Comparison of ENCODE assay signal across 9 mouse cellular contexts in genomic region chr8:94997857-94998243, GRCm38 (mm10). TPM values are rescaled to one million over a fixed set of nuclear protein-coding genes. Genes with fewer than 3 reads are reported as not detected.
A peak's percentile ranks its signal among the peaks of the same experiment; 100 is the strongest.
DNase-seq lines count a peak whose midpoint lies in the region; ATAC-seq and TF ChIP-seq lines count a peak whose summit lies in the region.
"Had no signal": no experiment of that assay in that cellular context is flagged by ENCODE, and none has a peak within 500 bp of the region (broad histone marks: within the 10 kb centered on the region; RNA-seq: fewer than 3 reads in every experiment).

No protein-coding gene starts in this region.

- peaks cover 29% of the 10 kb centered on the region for H3K4me1 ChIP-seq in kidney, postnatal 0 days (replicated peaks; ENCODE audit: insufficient read depth, low read length)
- peaks cover 26% of the 10 kb centered on the region for H3K4me1 ChIP-seq in kidney, embryonic 14.5 days (ENCODE audit: control insufficient read depth, insufficient read depth, low read length)
- H3K4me1 ChIP-seq in forebrain, embryonic 11.5 days (replicated peaks; ENCODE audit: control insufficient read depth, insufficient read depth, low read length), result peaks cover 49% of the 10 kb centered on the region
- H3K4me1 ChIP-seq in hindbrain, embryonic 14.5 days (replicated peaks; ENCODE audit: control insufficient read depth, insufficient read depth, low read length), result peaks cover 65% of the 10 kb centered on the region
- peaks cover 77% of the 10 kb centered on the region for H3K4me1 ChIP-seq in neural tube, embryonic 12.5 days

- TF ChIP-seq CTCF in kidney, postnatal 0 days (IDR thresholded peaks at IDR 0.05; ENCODE audit: low read depth), result no peak

- 68% methylated on average over 6 of the region's 6 CpGs for WGBS in kidney, postnatal 0 days
- 72% methylated on average over 6 of the region's 6 CpGs for WGBS in kidney, embryonic 14.5 days
- 76% methylated on average over 6 of the region's 6 CpGs for WGBS in forebrain, embryonic 11.5 days
- WGBS in hindbrain, embryonic 14.5 days, result 34% methylated on average over 6 of the region's 6 CpGs
- WGBS in neural tube, embryonic 12.5 days, result 70% methylated on average over 6 of the region's 6 CpGs

- H3K9me3 ChIP-seq in kidney, postnatal 0 days (replicated peaks; ENCODE audit: low read length), result no peaks in the 10 kb centered on the region
- no peaks in the 10 kb centered on the region for H3K9me3 ChIP-seq in kidney, embryonic 14.5 days (ENCODE audit: control insufficient read depth, low read length)
- H3K9me3 ChIP-seq in forebrain, embryonic 11.5 days (ENCODE audit: control insufficient read depth, low read length), result no peaks in the 10 kb centered on the region
- H3K9me3 ChIP-seq in hindbrain, embryonic 14.5 days (ENCODE audit: control insufficient read depth, low read length), result no peaks in the 10 kb centered on the region
- no peaks in the 10 kb centered on the region for H3K9me3 ChIP-seq in neural tube, embryonic 12.5 days

- H3K36me3 ChIP-seq in kidney, postnatal 0 days (ENCODE audit: insufficient read depth, low read length), result no peaks in the 10 kb centered on the region
- no peaks in the 10 kb centered on the region for H3K36me3 ChIP-seq in kidney, embryonic 14.5 days (ENCODE audit: control insufficient read depth, insufficient read depth, low read length)
- no peaks in the 10 kb centered on the region; the same call in 1 of the 2 replicates for H3K36me3 ChIP-seq in forebrain, embryonic 11.5 days (ENCODE audit: control insufficient read depth, insufficient read depth, low read length)
- H3K36me3 ChIP-seq in hindbrain, embryonic 14.5 days (replicated peaks; ENCODE audit: control insufficient read depth, insufficient read depth), result peaks cover 4% of the 10 kb centered on the region; the same call in 1 of the 2 replicates
- H3K36me3 ChIP-seq in neural tube, embryonic 12.5 days, result peaks cover 6% of the 10 kb centered on the region; the same call in 1 of the 2 replicates

- no peak for DNase-seq in kidney, postnatal 0 days (ENCODE audit: low spot score)
- DNase-seq in forebrain, embryonic 11.5 days (ENCODE audit: low spot score), result no peak
- DNase-seq in hindbrain, embryonic 14.5 days (ENCODE audit: low spot score), result no peak
- no peak for DNase-seq in adrenal gland, adult 8-10 months
- DNase-seq in right cerebral cortex, postnatal 14 days, result no peak
- no peak for DNase-seq in kidney, postnatal 10 days
- DNase-seq: cerebellum, adult 9-11 months had no signal

- no peak overlapping the region for H3K4me3 ChIP-seq in kidney, postnatal 0 days (replicated peaks; ENCODE audit: low read depth, low read length)
- no peak overlapping the region for H3K4me3 ChIP-seq in kidney, embryonic 14.5 days (ENCODE audit: low read length)
- H3K4me3 ChIP-seq in forebrain, embryonic 11.5 days (ENCODE audit: low read depth, low read length), result peak overlapping the region; percentile 59
- H3K4me3 ChIP-seq in hindbrain, embryonic 14.5 days (replicated peaks; ENCODE audit: low read length), result peak overlapping the region; percentile 49
- peak overlapping the region; percentile 62 for H3K4me3 ChIP-seq in neural tube, embryonic 12.5 days

- no peak overlapping the region for H3K9ac ChIP-seq in kidney, postnatal 0 days (ENCODE audit: low read depth, low read length)
- H3K9ac ChIP-seq in kidney, embryonic 14.5 days (ENCODE audit: low read depth, low read length), result no peak overlapping the region
- H3K9ac ChIP-seq in forebrain, embryonic 11.5 days (ENCODE audit: low read length), result peak overlapping the region; percentile 96
- peak overlapping the region; percentile 89 for H3K9ac ChIP-seq in hindbrain, embryonic 14.5 days
- H3K9ac ChIP-seq in neural tube, embryonic 12.5 days, result peak overlapping the region; percentile 92

- H3K4me2 ChIP-seq in kidney, postnatal 0 days (ENCODE audit: low read length), result no peak overlapping the region
- no peak overlapping the region for H3K4me2 ChIP-seq in kidney, embryonic 14.5 days (replicated peaks; ENCODE audit: low read depth, low read length)
- peak overlapping the region; percentile 91 for H3K4me2 ChIP-seq in forebrain, embryonic 11.5 days (ENCODE audit: low read depth, low read length, severe bottlenecking)
- H3K4me2 ChIP-seq in hindbrain, embryonic 14.5 days (replicated peaks), result peak overlapping the region; percentile 80
- peak overlapping the region; percentile 89 for H3K4me2 ChIP-seq in neural tube, embryonic 12.5 days (replicated peaks)

- H3K27me3 ChIP-seq in kidney, postnatal 0 days (ENCODE audit: insufficient read depth, low read length), result no peaks in the 10 kb centered on the region
- no peaks in the 10 kb centered on the region for H3K27me3 ChIP-seq in kidney, embryonic 14.5 days (ENCODE audit: control insufficient read depth, insufficient read depth, low read length)
- no peaks in the 10 kb centered on the region for H3K27me3 ChIP-seq in forebrain, embryonic 11.5 days (ENCODE audit: control insufficient read depth, insufficient read depth, low read length)
- no peaks in the 10 kb centered on the region for H3K27me3 ChIP-seq in hindbrain, embryonic 14.5 days (ENCODE audit: control insufficient read depth, insufficient read depth, low read length)
- H3K27me3 ChIP-seq in neural tube, embryonic 12.5 days (replicated peaks), result no peaks in the 10 kb centered on the region

- ATAC-seq in kidney, postnatal 0 days (replicated peaks; ENCODE audit: low FRiP score, low read depth), result no peak
- ATAC-seq in kidney, embryonic 14.5 days (ENCODE audit: low FRiP score, low TSS enrichment), result no peak
- ATAC-seq in forebrain, embryonic 11.5 days (replicated peaks; ENCODE audit: low FRiP score), result no peak
- no peak for ATAC-seq in hindbrain, embryonic 14.5 days (ENCODE audit: low FRiP score)
- no peak for ATAC-seq in neural tube, embryonic 12.5 days (ENCODE audit: low FRiP score, low read depth)

- peak overlapping the region; percentile 78; the same call in 1 of the 2 replicates for H3K27ac ChIP-seq in kidney, postnatal 0 days
- no peak overlapping the region for H3K27ac ChIP-seq in kidney, embryonic 14.5 days (ENCODE audit: low read depth, low read length)
- H3K27ac ChIP-seq in forebrain, embryonic 11.5 days (ENCODE audit: low read depth, low read length), result 0 out of 2 replicates have a peak overlapping the region, but pooled peaks have one; percentile 12
- H3K27ac ChIP-seq in hindbrain, embryonic 14.5 days, result peak overlapping the region; percentile 98
- peak overlapping the region; percentile 57; the same call in 1 of the 2 replicates for H3K27ac ChIP-seq in neural tube, embryonic 12.5 days

RNA-seq across cellular contexts. Expression of gene Adgrg3, which starts 19.6 kb away (rescaled TPM):
- 3.7 and 4.4 TPM in 2 replicates for polyA plus RNA-seq in kidney, postnatal 0 days (2015; fragmentation: Nextera tagmentation; extraction: Ambion mirVana)
- 2.9 and 3.8 TPM in 2 replicates for polyA plus RNA-seq in kidney, embryonic 14.5 days (2014; fragmentation: Nextera tagmentation; extraction: Ambion mirVana)
- polyA plus RNA-seq in forebrain, embryonic 11.5 days (2014; fragmentation: Nextera tagmentation; extraction: Ambion mirVana), result 2.9 and 3.2 TPM in 2 replicates
- 1.1 and 1.2 TPM in 2 replicates for polyA plus RNA-seq in hindbrain, embryonic 14.5 days (2014; fragmentation: Nextera tagmentation; extraction: Ambion mirVana)
- 2.4 and 2.6 TPM in 2 replicates for polyA plus RNA-seq in neural tube, embryonic 12.5 days (2016; fragmentation: Nextera tagmentation; extraction: Ambion mirVana)
- total RNA-seq in adrenal gland, adult 8-10 months (2022), result 1 to 10 TPM; 2.2 to 4.1 (median 3.1) TPM

RNA-seq across cellular contexts. Expression of gene Adgrg1, which starts 23.3 kb away (rescaled TPM):
- 109 and 125 TPM in 2 replicates for polyA plus RNA-seq in kidney, postnatal 0 days (2015; fragmentation: Nextera tagmentation; extraction: Ambion mirVana)
- 15.5 and 31.3 TPM in 2 replicates for polyA plus RNA-seq in kidney, embryonic 14.5 days (2014; fragmentation: Nextera tagmentation; extraction: Ambion mirVana)
- polyA plus RNA-seq in forebrain, embryonic 11.5 days (2014; fragmentation: Nextera tagmentation; extraction: Ambion mirVana), result 177 and 184 TPM in 2 replicates
- 115 and 123 TPM in 2 replicates for polyA plus RNA-seq in hindbrain, embryonic 14.5 days (2014; fragmentation: Nextera tagmentation; extraction: Ambion mirVana)
- 177 and 208 TPM in 2 replicates for polyA plus RNA-seq in neural tube, embryonic 12.5 days (2016; fragmentation: Nextera tagmentation; extraction: Ambion mirVana)
- 10 to 100 TPM; 14.6 to 60.9 (median 38.3) TPM for total RNA-seq in adrenal gland, adult 8-10 months (2022)

RNA-seq across cellular contexts. Expression of gene Drc7, which starts 57.1 kb away (rescaled TPM):
- not detected in 2 replicates for polyA plus RNA-seq in kidney, postnatal 0 days (2015; fragmentation: Nextera tagmentation; extraction: Ambion mirVana)
- not detected in 2 replicates for polyA plus RNA-seq in kidney, embryonic 14.5 days (2014; fragmentation: Nextera tagmentation; extraction: Ambion mirVana)
- polyA plus RNA-seq in forebrain, embryonic 11.5 days (2014; fragmentation: Nextera tagmentation; extraction: Ambion mirVana), result 0.12 TPM in 1 of 2 replicates, not detected in the other
- 1.8 and 2.3 TPM in 2 replicates for polyA plus RNA-seq in hindbrain, embryonic 14.5 days (2014; fragmentation: Nextera tagmentation; extraction: Ambion mirVana)
- 0.09 and 0.13 TPM in 2 replicates for polyA plus RNA-seq in neural tube, embryonic 12.5 days (2016; fragmentation: Nextera tagmentation; extraction: Ambion mirVana)
- total RNA-seq in adrenal gland, adult 8-10 months (2022), result not detected

Comparison
In these comparisons a context has a peak if more than half of its experiments do, and no peak if none do; other contexts are left out.
1. H3K4me2 ChIP-seq: peak in forebrain, embryonic 11.5 days (single experiment), hindbrain, embryonic 14.5 days (single experiment) and neural tube, embryonic 12.5 days (single experiment); none in kidney, postnatal 0 days (single experiment) and kidney, embryonic 14.5 days (single experiment).
2. H3K4me3 ChIP-seq: peak in forebrain, embryonic 11.5 days (single experiment), hindbrain, embryonic 14.5 days (single experiment) and neural tube, embryonic 12.5 days (single experiment); none in kidney, postnatal 0 days (single experiment) and kidney, embryonic 14.5 days (single experiment).
3. H3K9ac ChIP-seq: peak in forebrain, embryonic 11.5 days (single experiment), hindbrain, embryonic 14.5 days (single experiment) and neural tube, embryonic 12.5 days (single experiment); none in kidney, postnatal 0 days (single experiment) and kidney, embryonic 14.5 days (single experiment).